Mouse (Mus musculus) spleen, adult 12 weeks (tissue): ENCODE data around the gene Fus.
"Not testable (repeated sequence)": the region's sequence is repeated elsewhere in the genome, so short reads cannot be mapped to it uniquely, and the experiment has no call there.

Experiments
- DNase-seq: peaks from one replicate; pipeline ENCODE4 v3.0.0; 2022; ENCODE audit warnings: low spot score

Gene Fus

DNA sequence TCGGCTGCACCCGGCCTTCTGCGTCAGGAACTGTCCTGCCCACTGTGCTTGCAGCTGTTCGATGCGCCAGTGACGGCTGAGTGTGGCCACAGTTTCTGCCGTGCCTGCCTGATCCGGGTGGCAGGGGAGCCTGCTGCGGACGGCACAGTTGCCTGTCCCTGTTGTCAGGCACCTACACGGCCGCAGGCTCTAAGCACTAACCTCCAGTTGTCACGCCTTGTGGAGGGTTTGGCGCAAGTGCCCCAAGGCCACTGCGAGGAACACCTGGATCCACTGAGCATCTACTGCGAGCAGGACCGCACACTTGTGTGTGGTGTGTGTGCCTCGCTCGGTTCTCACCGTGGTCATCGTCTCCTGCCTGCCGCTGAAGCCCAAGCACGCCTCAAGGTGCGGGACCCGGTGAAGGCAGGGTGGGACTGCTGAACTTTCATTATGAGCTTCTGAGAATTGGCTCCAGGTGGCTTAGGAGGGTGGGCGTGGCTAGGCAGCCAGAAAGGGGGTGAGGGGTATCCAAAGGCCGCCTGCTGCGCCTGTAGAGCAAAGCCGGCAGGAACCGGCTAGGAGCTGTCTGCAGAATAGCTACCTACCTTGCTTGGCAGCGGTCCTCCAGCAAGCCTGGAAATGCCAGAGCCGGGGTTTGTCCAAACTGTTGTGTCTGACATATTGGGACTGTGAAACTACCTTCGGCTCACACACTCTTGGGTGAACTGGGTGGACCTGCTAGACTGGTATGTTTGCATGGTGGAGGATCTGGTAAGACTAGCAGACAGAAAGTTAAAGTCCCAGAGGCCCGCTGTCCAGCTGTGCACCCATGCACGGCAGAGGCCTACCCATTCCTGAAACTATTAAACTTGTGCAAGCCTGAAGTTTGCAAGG, 37.5 kb downstream of the Fus start:
- no peak for DNase-seq

- no peak for DNase-seq
Measured at GRCm38 (mm10) chr7:128006193-128006592, 38.9 kb downstream of the Fus start.

- DNase-seq, result no peak
Measured at GRCm38 (mm10) chr7:128009715-128010340, 42.6 kb downstream of the Fus start.

DNA sequence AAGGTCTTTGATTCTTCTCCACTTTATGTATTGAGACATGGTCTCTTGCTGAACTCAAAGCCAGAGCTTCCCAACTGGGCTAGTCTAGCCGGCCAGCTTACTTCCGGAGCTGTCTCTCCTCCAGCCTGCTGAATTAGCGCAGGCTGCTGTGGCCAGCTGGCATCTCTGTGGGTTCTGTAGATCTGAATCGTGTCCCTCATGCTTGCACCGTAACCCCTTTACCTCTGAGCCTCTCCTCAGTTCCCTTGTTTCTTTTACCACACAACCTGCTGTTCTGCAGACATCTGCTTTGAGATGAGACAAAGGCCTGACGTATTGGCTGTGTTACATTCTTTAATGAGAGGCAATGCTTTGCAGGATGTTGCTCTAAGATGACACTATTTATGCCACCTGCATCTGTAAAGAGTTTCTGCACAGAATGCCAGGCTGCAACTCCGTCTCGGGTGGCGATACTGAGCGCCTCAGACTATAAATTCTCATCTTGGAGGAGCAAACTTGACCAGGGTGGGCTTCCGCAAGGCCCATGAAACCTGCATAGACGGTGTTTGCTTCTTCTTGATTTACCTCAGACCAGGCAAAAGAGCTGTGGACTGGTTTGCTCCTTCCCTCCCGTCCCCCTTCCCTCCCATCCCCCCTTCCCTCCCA, 45.0 kb downstream of the Fus start:
- no peak for DNase-seq

DNA sequence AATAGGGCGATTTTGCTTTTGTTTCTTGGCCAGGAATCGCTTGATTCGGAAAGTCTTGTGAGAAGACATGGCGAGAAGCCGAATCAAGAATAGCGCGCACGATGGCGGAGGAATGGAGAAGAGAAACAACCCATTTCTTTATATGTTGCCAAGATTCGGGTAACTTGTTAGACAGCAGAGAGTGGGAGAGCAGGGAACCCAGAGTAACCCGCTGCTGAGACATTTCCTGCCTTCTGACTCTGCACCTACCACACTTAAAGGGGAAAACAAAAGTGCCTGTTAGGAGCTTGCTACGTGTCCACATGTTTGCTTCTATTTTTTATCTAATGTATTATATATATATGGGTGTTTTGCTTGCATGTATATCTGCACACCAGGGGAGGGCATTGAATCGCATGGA, 45.9 kb downstream of the Fus start:
- no peak for DNase-seq

- not testable (repeated sequence) for DNase-seq
Measured at GRCm38 (mm10) chr7:128016134-128016533, 48.9 kb downstream of the Fus start.

- DNase-seq, result no peak
Measured at GRCm38 (mm10) chr7:128016650-128017049, 49.4 kb downstream of the Fus start.

- no peak for DNase-seq
Measured at GRCm38 (mm10) chr7:128018275-128018674, 51.0 kb downstream of the Fus start.

GRCm38 (mm10) chr7:128019187-128019586, 51.9 kb downstream of the Fus start:
- DNase-seq, result no peak

GRCm38 (mm10) chr7:128022974-128023373, 55.7 kb downstream of the Fus start:
- DNase-seq, result no peak

DNA sequence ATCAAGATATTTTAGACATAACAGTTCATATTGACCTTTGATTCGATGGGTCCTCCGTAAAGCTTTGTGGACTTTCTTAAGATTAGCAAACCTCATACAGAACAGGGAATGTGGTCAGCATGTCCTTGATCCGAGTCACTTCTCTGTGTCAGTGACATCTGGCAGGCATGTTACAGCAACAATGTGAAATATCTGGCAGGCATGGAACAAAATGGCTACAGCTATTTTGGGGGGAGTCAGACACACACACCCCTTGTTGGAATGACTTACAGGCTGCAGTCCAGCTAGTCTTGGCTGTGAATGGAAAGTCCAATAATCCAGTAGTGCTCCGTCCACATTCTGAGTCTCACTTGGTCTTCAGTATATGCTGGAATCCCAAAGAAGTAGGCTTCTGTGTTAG, 56.3 kb downstream of the Fus start:
- DNase-seq, result no peak

DNA sequence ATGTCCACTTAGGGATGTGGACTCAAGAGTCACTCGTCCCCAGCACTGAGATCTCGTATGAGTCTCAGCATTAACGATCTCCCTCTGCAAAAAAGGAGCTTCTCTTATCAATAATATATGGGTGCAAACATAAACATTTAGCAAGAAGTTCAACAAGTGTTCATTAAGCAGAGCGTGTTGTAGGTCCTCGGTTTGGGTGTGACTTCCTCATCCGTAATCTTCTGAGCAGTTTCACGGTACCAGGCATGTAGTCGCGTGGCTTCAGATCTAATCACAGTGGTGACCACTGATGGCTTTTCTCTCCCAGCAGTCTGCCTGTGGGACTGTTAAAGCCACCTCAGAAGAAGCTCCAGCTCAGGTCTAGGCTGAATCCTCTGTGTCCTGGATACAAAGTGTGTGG, 57.1 kb downstream of the Fus start:
- no peak for DNase-seq

GRCm38 (mm10) chr7:128024932-128025331, 57.7 kb downstream of the Fus start:
- no peak for DNase-seq

DNA sequence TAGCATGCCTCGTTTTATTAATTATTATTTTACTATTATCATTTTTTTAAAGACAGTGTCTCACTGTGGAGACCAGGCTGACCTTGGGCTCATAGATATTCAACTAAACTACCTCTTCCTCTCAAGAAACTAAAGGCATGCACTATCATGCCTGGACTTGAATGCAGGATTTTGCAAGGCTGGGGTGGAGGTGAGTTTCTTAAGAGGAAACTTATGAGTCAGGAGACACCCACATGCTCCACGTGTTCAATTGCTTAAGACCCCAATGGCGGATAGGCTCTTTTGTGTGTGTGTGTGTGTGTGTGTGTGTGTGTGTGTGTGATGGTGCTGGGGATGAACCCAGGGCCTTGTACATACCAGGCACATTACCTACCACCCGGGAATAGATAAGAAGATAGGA, 58.1 kb downstream of the Fus start:
- DNase-seq, result no peak

DNA sequence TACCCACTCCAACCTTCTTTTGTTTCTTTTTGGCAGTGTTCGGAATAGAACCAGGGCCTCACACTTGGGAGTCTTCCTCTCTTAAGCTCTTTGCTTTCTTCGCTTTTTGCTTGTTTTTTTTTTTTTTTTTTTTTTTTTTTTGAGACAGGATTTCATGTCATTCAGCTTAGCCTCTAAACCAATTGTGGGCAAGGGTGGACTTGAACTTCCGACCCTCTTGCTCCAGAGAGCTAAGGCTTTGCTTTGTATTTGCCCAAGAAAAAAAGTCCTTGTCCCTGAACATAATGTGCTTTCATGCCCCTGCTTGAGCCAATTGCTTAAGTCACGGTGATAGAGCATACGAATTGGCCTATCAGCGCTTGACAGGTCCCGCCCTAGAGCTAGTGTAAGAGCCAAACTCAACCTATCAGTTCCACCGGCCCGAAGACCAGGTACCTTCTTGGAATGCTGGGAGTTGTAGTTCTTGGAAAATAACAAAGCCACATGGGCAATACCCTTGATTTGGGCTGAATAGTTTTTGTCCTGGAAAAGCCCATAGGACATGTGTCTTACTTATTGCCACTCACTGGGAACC, 64.2 kb downstream of the Fus start:
- no peak for DNase-seq

DNA sequence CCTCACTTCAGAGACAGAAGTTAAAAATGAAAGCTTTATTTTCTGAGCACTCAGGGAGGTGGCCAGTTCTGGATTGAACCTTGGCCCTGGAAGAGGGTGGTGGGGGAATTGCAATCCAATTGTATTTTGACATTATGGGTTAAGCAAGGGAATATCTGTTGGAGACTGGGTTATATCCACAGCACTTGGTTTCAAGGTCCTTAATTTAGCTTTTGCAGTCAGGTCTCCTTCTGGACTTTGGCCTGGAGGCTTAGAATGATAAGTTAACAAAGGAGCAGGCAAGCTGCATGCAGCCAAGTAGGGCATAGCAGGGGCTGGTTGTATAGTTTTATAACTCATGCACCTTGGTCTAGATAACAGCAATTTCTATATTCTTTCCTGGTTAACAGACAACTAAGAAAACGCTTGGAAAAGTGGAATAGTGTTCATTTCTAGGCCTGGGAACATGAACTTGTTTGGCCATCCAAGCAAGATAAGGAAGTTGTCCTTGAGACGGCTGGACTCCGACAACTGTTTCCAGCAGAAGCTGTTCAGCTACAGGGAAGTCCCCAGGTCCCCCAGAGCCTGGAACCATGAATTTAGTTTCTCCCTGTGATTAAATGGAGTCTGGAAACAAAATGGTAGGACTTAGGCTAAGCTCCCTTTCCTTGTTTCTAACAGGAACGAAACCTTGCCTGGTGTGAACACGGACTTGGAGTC, 65.2 kb downstream of the Fus start:
- no peak for DNase-seq

- DNase-seq, result no peak
Measured at GRCm38 (mm10) chr7:128032989-128033293, 65.7 kb downstream of the Fus start.

- DNase-seq, result no peak
Measured at GRCm38 (mm10) chr7:128033616-128034015, 66.4 kb downstream of the Fus start.
